Mouse (Mus musculus) neural tube, embryonic 10.5 days (tissue): ENCODE measurements at regions not wholly inside any gene's neighbourhood (a gene's known extent, or its start where the extent isn't known, plus 50 kb on each side); places are given as distances from the start of the nearest gene placed in this dataset.
A peak's percentile ranks its signal among the peaks of the same experiment; 100 is the strongest.

Source experiments
- DNase-seq: peaks from one replicate; pipeline ENCODE4 v3.0.0-alpha.2; 2017; ENCODE audit warnings: low spot score; ENCODE audit errors: extremely low spot score

DNA sequence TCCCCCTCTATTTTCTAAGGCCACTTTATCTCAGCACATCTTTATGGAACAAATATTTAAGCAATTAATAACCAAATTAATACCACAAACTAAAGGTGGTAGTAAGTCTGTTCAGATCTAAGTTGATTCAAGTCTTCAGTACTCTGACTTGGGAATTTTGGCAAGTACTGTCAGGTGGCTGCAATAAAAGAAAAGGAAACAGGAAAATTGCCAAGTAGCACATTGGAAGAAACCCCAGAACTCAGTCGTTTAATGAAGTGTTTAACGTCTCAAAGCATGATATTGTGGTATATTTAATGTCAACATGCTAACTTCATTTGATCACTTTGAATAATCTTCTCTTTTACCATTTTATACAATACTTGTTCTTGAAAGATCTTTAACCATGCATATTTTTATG lies 142.2 kb downstream of the Gm11146 start:
- DNase-seq: no peak

DNA sequence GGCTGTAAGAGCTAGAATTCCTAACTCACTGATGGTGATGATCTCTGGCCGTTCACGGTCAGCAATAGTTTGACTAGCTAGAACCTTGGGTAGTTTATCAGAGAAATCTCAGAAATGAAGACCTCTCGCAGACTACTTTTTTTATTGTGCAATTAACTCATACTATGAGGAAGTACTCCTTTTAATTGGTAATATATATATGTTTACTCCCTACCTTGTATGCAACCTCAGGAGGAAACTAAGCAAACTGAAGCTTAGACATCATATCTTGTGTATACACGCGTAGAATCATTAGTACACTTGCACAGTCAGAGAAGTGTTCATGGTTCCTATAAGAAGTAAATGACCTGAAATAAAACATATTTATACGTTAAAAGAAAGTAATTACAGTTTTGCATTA lies 157.2 kb downstream of the Gm11146 start:
- no peak for DNase-seq

DNA sequence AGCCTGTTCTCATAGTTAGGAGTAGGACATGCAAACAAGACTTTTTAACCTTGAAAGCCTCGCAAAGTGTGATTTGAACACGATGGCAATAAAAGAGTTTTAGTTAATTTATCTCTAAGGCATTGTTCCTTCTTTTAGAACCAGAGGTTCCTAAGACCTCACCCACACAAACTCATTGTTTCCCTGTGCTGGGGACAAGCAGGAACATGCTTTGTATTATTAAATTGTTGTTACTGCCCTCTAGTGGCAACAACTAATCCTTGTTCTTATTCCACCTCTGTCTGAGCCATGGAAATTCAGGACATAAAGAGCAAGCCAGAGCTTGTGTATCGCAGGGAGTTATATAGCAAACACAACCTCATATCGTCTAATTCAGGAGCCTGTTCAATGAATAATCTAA lies 157.9 kb downstream of the Gm11146 start:
- DNase-seq: no peak

DNA sequence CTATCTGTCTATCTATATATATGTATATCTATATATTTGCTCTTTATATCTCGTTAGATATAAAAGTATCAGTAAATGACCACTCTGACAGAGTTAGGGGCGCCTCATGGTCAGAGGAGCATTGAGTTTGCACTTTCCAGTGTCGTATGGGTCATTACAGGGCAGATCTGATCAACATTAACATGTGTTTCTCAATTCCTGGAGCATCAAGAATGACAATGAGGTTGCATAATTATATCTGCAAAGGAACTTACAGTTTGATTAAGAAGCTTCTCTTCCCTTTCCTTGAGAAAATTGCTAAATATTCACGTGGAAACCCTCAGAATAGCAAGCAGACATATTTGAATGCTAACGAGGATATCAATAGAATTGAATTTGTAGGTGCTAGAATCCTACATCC lies 158.6 kb downstream of the Gm11146 start:
- DNase-seq: no peak

DNA sequence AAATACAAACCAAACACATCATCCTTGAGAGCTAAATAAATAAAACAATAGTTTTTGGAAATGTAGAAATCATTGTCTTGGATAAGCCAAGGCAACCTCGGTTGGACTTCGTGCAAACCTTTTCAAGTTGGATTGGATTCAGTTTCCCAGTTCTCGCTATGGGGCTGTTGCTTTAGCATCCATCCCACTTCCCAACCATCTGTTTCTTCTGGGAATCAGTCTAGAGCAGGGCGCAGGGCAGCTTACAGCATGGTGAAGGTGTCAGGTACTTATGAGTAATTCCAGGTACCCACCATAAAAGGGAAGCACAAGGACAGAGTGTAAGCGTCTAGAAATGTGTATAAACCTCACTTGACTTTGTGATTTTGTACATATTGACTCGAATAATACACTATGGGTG lies 159.0 kb downstream of the Gm11146 start:
- DNase-seq: no peak

DNA sequence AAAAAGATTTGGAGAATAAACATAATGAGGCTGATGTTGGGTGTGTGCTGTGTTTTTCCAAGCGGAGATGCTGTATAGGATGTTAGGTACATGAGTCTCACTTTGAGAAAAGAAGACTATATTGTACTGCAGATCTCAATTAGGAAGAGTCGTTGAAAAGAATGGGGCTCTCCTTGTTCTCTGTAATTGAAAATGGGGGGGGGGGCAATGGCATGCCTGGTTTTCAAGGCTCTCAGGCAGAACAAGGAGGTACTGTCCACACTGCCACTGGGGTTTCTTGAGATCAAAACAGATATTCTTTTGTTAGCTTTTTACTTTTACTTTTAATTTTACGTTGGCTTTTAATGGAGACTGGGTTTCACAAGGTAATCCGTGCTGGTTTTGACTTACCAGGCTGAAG lies 170.5 kb downstream of the Gm11146 start:
- no peak for DNase-seq

DNA sequence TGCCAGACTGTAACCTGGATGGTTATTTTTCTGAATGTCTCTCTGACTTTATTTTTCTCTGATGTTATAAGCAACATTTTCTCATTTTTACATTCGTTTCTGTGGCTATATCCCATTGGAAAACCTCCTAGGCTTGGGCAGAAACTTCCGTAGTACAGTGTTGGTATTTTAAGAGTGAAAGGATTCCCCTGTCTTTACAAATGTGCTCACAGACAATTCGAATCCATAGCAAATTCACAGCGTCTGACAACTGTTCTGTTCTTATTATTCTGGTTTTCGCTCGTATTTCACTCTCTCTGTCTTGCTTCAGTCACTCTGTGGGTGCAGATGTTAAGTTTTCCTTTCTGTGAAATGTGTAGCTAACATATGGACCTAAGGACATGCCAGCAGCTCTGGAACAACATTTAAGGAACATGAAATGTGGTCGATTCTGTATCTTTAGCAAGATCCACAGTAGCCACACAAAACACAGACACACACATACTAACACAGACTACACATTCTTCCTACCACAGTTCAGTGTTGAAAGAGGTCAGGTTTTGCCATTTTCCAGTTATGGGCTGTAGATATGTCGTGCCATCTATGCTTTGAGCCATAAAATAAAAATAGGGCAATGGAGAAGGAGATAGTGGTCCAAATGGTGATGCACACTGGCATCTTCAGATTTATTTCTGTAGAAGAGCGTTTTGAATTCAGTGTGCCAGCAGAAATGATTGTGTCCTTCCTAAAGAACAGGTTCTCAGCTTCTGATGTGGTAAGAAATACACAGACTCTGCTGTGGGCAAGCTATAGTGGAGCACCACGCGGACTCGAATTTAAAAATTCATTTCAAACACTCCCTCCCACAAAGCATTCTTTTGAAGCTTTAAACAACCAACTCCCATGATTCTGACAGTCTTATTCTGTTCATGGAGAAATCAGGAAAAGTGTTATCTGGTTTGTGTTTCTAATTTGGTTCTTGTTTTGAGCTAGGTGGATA lies 179.2 kb downstream of the Gm11146 start:
- DNase-seq: no peak

DNA sequence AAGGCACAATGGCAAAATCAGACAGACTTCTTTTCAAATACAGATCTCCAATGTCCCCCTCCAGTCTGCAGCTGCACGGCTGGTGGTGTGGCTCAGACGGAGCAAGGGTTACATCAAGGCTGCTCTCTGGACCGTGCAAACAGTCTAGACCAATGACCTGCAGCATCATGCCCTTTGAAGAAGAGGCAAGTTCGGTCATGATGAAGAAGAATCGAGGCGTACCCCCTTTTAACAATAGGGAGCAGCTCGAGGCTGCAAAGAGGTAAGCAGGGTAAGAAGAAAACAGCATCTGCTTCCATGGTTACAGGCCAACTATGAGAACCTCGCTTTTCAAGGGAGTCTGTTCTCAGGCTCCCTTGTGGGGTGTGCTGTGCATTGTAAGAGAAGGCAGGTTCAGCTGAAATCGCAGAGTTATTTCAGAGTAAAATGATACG lies 180.3 kb downstream of the Gm11146 start:
- DNase-seq: peak; percentile 75

DNA sequence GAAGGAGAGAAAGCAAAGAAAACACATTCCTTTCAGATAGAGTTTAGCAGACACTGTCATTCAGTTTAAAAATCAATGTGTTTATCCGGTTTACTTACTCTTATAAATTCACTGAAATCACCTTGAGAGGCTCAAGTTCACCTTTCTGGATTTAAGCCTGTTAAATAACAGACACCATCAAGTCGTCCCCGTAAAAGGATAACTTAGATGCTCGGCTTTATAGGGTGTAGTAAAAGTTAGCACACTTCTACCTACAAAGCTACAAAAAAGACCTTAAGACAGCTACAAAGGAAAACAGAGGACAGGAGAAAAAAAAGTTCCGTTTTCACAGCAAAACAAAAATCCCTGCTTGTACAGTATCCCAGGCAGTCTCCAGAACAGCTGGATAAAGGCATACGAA lies 180.9 kb downstream of the Gm11146 start:
- DNase-seq: no peak

DNA sequence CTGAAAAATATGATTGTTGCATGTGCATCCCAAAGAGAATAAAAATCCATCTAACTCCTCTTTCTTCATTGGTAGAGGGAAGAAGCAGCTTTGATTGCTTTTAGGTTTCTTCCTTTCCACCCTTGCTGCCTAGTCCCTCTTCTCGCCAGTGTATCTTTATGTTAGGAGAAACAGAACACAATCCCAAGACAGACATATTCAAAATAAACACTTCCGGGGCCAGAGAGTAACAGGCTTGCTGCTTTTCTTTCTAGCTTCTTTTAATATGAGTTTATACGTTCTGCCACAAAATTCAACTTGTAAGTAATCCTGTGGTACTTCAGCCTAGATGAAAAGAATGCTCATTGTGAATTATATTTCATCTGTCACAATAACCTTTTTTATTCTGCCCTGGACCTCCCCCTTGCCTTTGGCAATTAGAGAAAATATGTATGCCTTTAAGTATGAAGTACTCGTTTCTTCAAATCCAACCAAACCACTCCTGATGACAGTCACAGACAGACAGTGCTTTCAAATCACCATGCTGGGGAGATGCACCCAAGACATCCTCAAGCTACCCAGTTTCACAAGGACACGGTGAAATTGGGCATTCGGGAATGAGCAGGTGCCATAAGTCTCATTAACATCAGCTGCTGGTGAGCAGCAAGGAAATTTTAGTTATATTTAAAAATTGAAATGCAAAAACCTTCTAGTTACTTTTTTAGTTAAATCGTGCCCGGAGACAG lies 181.6 kb downstream of the Gm11146 start:
- no peak for DNase-seq

DNA sequence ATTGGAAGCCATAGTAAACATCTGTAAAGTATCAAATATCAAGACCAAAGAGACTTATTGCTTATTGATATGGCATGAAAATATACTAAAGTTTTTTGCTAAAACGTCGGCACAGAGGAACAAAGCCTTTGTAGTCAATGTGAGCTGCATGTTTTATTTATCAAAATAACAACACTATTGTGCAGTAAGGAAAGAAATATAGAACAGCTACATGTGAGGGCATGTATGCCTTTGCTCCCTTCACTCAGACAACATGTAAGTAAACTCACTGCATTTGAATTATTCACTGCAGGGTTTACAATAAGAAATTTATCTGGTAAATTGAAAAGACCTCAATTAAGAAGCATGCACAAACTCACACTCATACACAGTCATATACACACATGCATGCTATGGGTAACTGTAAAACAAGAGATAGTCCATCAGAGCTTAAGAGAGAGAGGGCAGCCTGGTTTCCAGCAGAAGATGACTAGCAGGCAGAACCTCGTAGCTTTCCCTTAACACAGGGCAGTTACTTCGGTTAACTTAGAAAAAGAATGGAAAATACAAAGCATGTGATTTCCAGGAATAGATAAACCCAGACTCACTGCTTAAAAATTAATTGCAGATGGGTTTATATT lies 182.7 kb downstream of the Gm11146 start:
- DNase-seq: no peak

DNA sequence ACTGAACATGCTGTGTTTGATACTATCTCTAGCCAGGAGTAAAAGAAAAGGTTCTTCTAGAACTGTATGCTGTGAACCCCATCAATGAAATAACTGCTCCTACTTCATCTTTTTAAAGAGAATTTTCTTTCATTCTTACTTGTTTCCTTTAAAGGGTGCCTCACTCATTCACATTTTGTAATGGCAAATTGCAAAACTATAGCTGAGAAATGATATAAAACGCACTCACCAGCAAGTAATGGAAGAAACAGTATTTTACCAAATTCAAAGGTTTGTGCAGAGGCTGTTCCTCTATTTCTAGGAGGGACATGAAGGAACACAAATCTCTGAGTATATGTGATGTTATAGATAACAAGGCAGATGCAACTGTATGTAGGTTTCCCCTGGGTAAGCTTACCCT lies 183.4 kb downstream of the Gm11146 start:
- no peak for DNase-seq

DNA sequence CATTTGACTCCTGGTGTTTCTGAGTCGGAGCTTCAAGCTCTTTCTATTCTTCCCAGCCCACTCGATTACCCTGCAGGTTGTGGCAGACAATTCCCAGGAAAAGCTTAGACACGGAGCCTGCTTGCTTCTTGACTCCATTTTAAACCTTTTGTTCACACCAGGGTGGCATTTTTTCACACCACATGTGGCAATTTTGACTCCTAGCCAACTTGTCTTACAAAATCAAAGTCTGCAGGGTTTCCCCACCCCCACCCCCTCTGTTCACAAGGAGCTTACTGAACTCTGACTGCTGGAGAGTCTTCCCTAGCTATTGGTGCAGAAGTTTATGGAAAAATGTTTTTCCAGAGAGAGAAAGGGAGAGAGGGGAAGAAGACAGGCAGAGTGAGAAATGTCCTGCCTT lies 184.1 kb downstream of the Gm11146 start:
- peak; percentile 71 for DNase-seq

DNA sequence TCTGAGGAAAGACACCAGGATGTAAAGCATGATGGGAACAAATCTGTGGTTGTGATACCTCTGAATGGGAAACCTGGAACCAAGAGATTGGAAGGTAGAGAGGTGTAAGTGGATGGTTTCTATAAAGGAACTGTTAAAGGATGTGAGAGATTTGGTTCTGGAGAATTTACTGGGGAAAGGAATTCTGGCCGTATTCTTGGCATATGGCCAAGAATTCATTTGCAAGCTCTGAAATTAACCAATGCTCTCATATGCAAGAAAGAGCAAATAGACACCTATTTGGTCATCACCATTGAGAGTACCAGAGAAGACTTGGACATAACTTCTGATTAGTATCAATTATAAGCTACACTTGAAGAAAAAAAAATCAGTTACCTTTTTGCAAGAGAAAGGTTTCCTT lies 187.3 kb downstream of the Gm11146 start:
- DNase-seq: no peak

DNA sequence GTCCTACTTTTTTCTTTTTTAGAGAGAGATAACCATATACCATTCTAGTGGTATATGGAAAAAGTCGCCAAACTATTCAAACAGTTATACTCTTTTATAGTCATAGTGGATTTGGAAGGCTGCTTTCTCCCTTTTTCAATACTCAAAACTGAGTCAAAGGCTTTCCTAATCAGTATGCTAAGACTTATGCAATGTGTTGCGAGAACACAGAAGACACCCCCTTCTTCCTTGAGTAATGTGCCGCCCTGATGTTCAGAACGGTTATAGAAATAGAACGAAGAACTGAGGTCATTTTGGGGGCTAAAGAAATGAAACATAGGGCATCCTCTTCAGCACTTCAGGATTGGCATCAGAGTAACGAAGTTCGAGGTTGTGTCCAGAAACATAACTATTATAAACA lies 192.7 kb downstream of the Gm11146 start:
- no peak for DNase-seq

DNA sequence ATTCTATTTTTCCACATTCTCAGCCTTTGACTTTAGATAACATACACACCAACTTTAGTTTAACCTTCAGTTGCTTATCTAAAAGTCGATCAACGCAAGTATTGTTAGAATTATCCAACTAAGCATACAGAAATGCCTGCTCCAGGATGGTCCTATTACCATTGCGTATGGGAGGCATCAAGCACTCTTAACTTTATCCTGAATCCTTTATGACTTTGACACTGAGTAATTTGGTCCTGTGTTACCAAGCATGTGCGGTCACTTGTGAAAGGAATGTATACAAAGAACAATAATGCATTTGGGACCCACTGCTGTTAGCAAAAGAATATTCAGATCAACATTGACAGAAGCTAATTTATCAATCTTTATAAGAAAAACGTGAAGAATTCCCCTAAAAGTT lies 194.9 kb downstream of the Gm11146 start:
- no peak for DNase-seq

DNA sequence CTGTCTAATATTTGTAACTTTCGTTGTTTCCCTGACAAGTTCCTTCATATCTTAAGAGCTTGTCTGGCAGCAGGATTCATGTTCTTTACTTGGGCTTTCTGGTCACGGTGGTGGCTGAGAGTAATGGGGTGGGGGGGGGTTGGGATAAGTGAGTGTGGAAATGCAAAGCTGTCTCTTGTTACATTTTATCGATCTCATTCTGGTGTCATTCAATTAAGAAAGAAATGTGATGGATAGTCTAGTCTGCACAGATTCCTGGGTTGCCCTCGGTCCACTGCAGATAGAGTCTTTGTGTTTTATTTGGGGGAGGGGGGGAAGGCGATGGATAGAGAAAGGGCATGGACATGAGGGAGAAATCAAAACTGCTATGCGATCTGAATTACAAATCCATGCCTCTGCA lies 196.0 kb downstream of the Gm11146 start:
- DNase-seq: peak; percentile 42

DNA sequence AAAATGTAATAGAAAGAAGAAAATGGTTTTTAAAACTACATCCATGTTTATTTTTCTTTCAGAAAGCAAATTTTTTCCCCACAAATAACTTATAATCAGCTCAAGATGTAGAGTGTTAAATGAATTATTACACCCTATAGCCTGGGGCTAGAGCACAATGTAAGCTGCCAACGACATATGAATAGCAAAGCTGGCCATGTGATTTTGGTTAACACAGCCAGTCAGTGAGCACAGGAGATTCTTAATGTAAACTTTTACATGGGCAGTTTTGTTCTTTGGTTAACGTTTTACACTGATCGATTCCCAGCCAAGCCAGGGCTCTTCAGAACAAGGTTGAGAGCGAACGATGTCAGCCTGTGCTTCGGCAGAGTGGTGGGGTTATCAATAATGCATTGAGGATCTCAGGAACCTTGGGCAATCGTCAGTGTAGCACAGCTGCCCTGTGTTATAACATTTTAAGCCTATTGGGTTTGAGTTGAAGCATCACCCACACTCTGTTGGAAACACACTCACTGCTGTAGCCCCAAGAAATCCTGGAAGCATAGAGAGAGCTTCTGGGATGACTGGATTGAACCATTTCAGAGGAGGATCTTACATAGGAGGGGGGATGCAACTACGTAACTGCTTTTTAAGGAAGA lies 196.6 kb downstream of the Gm11146 start:
- DNase-seq: no peak

DNA sequence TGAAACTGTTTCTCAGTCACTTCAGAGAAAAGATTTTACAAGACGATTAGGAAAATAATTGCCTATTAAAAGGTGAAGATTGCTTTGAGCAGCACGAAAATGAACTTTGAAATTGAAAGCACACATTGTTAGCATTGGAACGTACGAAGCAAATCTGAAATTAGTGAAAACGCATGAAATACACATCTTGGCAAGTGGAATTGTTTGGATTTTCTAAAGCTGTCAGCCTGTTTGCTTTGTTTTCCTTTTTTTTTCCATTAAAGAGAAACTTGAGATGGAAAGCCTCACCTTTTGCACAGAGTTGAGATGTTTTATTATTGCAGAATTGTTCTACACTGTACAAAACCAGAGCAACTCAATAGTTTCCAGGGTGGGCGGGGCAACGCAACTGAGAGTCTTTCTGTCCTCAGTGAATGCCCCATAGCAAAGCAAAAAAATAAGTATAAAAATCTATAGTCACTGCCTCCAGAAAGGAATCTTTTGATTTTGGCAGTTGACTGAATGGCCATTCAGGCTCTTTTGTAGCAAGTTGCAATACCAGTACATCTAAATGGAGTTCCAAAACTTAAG lies 199.1 kb downstream of the Gm11146 start:
- DNase-seq: no peak

DNA sequence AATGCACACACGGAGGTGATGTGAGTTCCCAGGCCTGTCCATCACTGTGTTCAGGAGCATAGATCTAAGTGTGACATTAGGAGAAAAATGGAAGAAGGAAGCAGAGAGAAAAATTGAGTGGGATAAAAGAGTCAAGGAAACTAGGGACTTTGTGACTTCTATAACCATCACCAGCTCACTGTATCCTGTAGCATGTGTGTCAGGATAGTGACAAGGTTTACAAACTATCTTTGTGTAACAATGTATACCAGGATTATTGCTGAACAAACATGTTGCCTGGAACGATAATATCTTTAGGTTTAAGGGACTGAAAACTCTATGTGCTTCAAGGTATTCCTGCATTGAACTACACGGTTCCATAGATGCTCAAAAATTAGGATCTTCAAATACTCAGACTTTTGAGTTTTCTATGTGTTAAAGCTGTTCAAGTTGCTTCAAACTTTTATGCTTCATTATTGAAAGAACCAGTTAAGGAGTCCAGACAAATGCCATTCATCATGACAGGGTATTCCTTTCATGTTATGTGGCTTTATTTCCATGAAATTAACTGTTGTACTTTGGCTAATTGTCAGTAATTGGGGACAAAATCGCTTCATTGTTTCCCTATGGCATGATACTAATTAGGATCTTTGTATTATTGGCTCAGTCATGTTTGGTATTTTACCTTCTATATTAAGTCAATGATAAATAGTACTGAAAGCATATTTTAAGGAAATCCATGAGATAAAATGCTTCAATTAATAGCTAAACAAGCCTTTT lies 200.5 kb downstream of the Gm11146 start:
- DNase-seq: no peak
